Mouse (Mus musculus): ENCODE data around the gene Hsd17b11. TPM values are rescaled to one million over a fixed set of nuclear protein-coding genes. Genes with fewer than 3 reads are reported as not detected.

Hsd17b11 gene
- polyA plus RNA-seq (2014; fragmentation: Nextera tagmentation; extraction: Ambion mirVana): 2.9 and 3.5 TPM in 2 replicates

DNA sequence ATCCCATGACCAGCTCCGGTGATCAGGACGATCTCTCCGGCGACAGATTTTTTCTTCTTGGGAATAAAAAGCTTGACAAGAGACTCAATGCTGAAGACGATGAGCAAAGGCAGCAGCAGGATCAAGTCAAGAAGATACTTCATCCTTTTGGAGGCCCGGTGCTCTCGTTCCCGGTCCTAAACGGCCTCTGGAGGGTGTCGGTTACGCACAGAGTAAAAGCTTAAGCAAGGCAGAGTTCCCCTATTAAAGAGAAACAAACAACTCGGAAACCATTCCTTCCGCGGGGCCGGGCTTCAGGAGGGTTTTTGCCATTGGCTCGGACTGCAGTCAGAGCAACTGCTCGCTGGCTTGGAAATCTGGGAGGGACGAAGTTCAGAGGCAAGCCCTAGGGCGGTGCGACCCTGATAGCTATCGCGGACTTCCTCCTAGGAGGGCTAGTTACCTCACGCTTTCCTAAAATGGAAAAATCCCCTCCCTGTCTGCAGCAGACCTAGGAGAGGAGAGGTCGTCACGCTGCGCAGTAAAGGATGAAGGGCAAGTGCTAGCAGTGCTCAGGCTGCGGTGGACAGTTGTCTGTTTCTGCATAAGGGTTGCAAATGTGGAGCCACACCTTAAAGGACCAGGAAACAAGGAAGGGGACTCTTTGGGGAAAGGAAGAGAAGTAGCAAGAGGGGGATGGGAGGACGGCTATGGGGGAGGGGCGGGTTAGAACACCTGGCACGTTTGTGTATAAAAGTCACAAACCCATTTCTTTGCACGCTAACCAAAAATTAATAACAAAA is at the start of gene Hsd17b11:
Gene Hsd17b11, minus strand, starts transcription at position 323 of the 782 bp plus-strand sequence.
- H3K9me3 ChIP-seq (ENCODE audit: control insufficient read depth, low read length): no peaks in the 10 kb centered on the region
- no peaks in the 10 kb centered on the region for H3K36me3 ChIP-seq (ENCODE audit: control insufficient read depth, insufficient read depth, low read length)
- WGBS: 1% methylated on average over 31 of the region's 31 CpGs
- peak; percentile 86 for ATAC-seq (ENCODE audit: low read depth)
- H3K27ac ChIP-seq (ENCODE audit: low read depth, low read length): no peak within 1 kb of the TSS; the same call in 1 of the 2 replicates
- peaks cover 2% of the 10 kb centered on the region; the same call in 1 of the 2 replicates for H3K4me1 ChIP-seq (ENCODE audit: control insufficient read depth, insufficient read depth, low read length)
- H3K9ac ChIP-seq (replicated peaks; ENCODE audit: low read depth, low read length): peak within 1 kb of the TSS; percentile 39
- peak within 1 kb of the TSS; percentile 58 for H3K4me2 ChIP-seq (ENCODE audit: low read depth, low read length)
- no peaks in the 10 kb centered on the region for H3K27me3 ChIP-seq (ENCODE audit: control insufficient read depth, insufficient read depth, low read length)
- H3K4me3 ChIP-seq (ENCODE audit: low read depth, low read length): peak within 1 kb of the TSS; percentile 37

DNA sequence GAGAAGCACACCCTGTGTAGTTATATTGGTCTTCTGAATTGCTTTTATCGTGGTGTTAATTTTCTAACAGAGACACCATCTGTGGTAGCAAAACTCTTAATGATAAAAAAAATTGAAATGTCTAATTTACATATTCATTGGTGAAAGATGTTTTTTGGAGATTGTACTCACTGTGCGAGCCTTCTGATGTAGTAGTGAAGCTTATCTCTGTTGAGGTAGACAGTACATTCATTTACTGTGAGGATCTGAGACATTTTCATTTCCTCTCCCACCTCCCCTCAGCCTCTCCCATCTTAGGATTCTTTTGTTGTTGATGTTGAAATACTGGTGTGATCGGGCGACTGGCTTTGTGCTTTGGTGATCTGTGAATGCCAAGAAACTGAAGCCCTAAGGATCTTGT is 49.3 kb upstream of the Hsd17b11 start:
- Histone ChIP-seq H3K4me2 (ENCODE audit: low read depth, low read length) (no peak overlapping the region), H3K27me3 (ENCODE audit: control insufficient read depth, insufficient read depth, low read length) (no peaks in the 10 kb centered on the region), H3K9me3 (ENCODE audit: control insufficient read depth, low read length) (no peaks in the 10 kb centered on the region), H3K4me3 (ENCODE audit: low read depth, low read length) (no peak overlapping the region), H3K4me1 (ENCODE audit: control insufficient read depth, insufficient read depth, low read length) (no peaks in the 10 kb centered on the region), H3K27ac (ENCODE audit: low read depth, low read length) (no peak overlapping the region), H3K9ac (replicated peaks; ENCODE audit: low read depth, low read length) (no peak overlapping the region), H3K36me3 (ENCODE audit: control insufficient read depth, insufficient read depth, low read length) (no peaks in the 10 kb centered on the region)
- WGBS: 58% methylated on average over 4 of the region's 4 CpGs
- ATAC-seq (ENCODE audit: low read depth): no peak

DNA sequence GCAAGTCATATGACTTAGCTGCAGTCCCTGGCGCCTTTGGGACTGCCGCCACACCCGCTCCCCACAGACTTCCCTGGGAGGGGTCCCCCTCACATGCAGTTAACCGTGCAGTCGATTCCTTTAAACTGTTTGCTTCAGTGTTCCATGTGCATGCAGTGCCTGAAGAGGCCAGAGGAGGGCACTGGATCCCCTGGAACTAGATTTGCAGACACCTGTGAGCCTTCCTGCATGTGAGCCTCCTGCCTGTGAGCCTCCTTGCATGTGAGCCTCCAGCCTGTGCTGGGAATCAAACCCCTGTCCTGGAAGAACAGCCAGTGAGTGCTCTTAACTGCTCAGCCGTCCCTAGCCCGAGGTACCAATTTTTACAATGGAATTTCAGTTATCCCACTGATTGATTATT is 47.0 kb upstream of the Hsd17b11 start:
- 87% methylated on average over 7 of the region's 7 CpGs for WGBS
- no peaks in the 10 kb centered on the region for H3K27me3 ChIP-seq (ENCODE audit: control insufficient read depth, insufficient read depth, low read length)

DNA sequence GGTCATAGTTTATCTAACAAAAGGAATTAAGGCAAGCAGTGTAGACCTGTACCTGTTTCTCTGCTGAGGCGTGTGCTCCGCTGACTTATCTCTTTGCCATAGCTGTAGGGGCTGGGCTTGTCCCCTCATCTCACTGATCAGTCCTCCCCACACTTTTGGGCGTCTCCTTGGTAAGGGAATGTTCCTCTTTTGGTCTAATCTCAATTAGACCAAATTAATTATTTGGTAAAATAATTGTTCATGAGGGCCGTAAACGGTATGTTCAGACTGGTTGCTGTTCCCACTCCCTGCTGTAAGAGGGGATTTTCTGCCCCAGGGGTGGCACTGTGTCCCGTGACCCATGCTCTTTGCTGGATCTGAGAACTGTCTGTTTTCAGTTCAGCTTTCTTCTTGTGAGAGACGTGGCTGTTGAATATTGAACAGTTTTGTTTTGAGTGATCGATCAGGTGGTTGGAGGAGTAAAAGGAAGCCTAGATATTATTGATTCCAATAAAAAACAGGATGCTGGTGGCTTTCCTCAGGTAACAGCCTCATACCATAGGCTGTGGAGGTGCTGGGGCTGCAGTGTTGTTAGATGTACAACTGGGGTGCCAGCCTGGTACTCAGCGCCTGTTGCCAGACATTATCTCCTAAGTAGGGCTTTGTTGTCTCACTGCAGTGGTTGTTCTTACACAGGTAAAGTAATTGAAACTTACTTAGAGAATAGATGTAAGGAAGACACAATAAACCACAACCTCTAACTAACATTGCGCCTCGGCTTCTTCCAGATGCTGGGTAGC is 41.2 kb upstream of the Hsd17b11 start:
- no peaks in the 10 kb centered on the region for H3K4me1 ChIP-seq (ENCODE audit: control insufficient read depth, insufficient read depth, low read length)
- peaks cover 30% of the 10 kb centered on the region for H3K36me3 ChIP-seq (ENCODE audit: control insufficient read depth, insufficient read depth, low read length)

More for the DNA sequence above, 47.0 kb upstream of the Hsd17b11 start:
- ATAC-seq (ENCODE audit: low read depth): no peak; the same call in 1 of the 2 replicates
- Histone ChIP-seq H3K4me1 (ENCODE audit: control insufficient read depth, insufficient read depth, low read length) (no peaks in the 10 kb centered on the region), H3K4me2 (ENCODE audit: low read depth, low read length) (no peak overlapping the region), H3K4me3 (ENCODE audit: low read depth, low read length) (no peak overlapping the region), H3K9ac (replicated peaks; ENCODE audit: low read depth, low read length) (no peak overlapping the region), H3K36me3 (ENCODE audit: control insufficient read depth, insufficient read depth, low read length) (peaks cover 6% of the 10 kb centered on the region; the same call in 1 of the 2 replicates), H3K9me3 (ENCODE audit: control insufficient read depth, low read length) (no peaks in the 10 kb centered on the region), H3K27ac (ENCODE audit: low read depth, low read length) (no peak overlapping the region)

DNA sequence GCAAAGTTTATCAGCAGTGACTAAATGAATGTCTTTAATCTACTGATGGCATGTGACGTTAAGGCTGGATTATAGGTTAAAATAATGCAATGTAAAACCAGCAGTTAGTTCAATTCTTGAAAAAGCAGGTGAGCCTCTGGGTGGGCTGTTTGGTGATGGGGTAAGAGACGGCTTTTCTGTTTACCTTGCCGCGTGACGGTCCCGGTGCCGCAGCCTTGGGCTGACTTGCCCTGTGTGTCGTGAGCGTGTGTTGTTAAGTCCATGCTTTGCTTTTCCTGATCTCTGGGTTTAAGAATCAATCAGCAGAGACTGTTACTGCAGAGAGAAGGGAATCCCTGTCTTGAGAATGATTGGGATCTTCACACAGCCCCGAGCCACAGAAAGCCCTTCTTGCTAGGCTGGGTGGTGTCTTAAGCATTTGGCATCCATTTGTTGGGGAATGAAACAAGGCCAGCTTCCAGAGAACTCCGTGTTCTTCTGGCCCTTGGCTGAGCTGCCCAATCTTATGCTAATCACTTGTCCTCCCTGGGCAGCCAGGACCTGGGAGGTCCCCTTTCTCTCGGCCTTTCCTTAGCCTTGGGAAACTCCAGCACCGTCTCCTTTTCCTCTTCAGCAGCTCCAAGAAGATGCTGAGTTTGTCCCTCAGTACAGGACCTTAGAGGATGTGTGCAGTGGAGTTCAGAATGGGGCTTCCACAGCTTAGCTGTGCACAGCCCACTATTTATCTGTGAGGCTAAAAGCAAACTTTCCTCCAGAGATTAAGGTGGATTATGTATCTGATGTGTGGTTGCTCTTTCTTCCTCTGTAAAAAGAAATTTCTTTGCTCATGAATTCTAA is 40.4 kb upstream of the Hsd17b11 start:
- Histone ChIP-seq H3K4me2 (ENCODE audit: low read depth, low read length) (no peak overlapping the region), H3K4me1 (ENCODE audit: control insufficient read depth, insufficient read depth, low read length) (no peaks in the 10 kb centered on the region), H3K27me3 (ENCODE audit: control insufficient read depth, insufficient read depth, low read length) (no peaks in the 10 kb centered on the region), H3K9me3 (ENCODE audit: control insufficient read depth, low read length) (no peaks in the 10 kb centered on the region), H3K36me3 (ENCODE audit: control insufficient read depth, insufficient read depth, low read length) (peaks cover 30% of the 10 kb centered on the region), H3K27ac (ENCODE audit: low read depth, low read length) (no peak overlapping the region), H3K9ac (replicated peaks; ENCODE audit: low read depth, low read length) (no peak overlapping the region), H3K4me3 (ENCODE audit: low read depth, low read length) (no peak overlapping the region)
- WGBS: 88% methylated on average over 13 of the region's 13 CpGs
- ATAC-seq (ENCODE audit: low read depth): no peak

More for the DNA sequence above, 41.2 kb upstream of the Hsd17b11 start:
- Histone ChIP-seq H3K9me3 (ENCODE audit: control insufficient read depth, low read length) (no peaks in the 10 kb centered on the region), H3K4me3 (ENCODE audit: low read depth, low read length) (no peak overlapping the region), H3K9ac (replicated peaks; ENCODE audit: low read depth, low read length) (no peak overlapping the region), H3K27me3 (ENCODE audit: control insufficient read depth, insufficient read depth, low read length) (no peaks in the 10 kb centered on the region), H3K27ac (ENCODE audit: low read depth, low read length) (no peak overlapping the region), H3K4me2 (ENCODE audit: low read depth, low read length) (no peak overlapping the region)
- no peak for ATAC-seq (ENCODE audit: low read depth)
- 93% methylated on average over 11 of the region's 11 CpGs for WGBS

DNA sequence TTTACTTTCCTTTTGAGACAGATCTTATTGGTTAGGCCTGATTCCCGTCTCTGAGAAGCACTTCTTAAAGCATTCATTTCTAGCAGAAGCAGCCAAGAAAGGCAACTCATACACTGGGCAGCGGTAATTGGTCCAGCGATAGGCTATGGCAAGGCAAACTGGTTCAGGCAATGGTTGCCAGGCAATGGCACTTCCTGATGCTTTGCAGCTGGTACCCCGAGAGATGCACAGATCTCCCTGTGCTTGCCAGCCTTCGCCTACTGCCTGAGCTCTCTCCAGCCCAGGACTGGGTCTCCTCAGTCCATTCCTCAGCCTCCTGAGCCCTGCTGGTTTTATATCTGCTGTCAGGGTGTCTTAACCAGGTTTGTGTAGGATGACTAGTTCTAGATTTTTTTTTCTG is 38.7 kb upstream of the Hsd17b11 start:
- WGBS: 72% methylated on average over 5 of the region's 5 CpGs
- no peak overlapping the region for H3K27ac ChIP-seq (ENCODE audit: low read depth, low read length)
- ATAC-seq (ENCODE audit: low read depth): no peak

DNA sequence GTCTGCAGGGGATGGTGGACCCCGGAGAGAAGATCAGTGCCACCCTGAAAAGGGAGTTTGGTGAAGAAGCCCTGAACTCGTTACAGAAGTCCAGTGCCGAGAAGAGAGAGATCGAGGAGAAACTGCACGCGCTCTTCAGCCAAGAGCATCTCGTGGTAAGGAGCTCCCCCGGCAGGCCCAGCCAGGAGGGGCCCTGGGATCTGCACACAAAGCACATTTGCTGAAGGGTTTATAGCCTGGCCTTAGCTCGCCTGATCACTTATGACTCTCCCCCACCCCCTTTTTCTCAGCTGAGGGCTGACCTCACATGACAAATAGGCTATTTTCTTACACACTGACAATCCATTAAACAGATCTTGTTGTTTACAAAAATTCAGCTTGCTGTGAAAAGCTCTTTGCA is 37.9 kb upstream of the Hsd17b11 start:
- H3K27me3 ChIP-seq (ENCODE audit: control insufficient read depth, insufficient read depth, low read length): no peaks in the 10 kb centered on the region
- no peak overlapping the region for H3K27ac ChIP-seq (ENCODE audit: low read depth, low read length)
- peaks cover 31% of the 10 kb centered on the region for H3K36me3 ChIP-seq (ENCODE audit: control insufficient read depth, insufficient read depth, low read length)
- no peaks in the 10 kb centered on the region for H3K4me1 ChIP-seq (ENCODE audit: control insufficient read depth, insufficient read depth, low read length)
- H3K4me2 ChIP-seq (ENCODE audit: low read depth, low read length): no peak overlapping the region
- no peaks in the 10 kb centered on the region for H3K9me3 ChIP-seq (ENCODE audit: control insufficient read depth, low read length)
- WGBS: 54% methylated on average over 9 of the region's 9 CpGs
- H3K9ac ChIP-seq (replicated peaks; ENCODE audit: low read depth, low read length): no peak overlapping the region
- H3K4me3 ChIP-seq (ENCODE audit: low read depth, low read length): no peak overlapping the region
- ATAC-seq (ENCODE audit: low read depth): peak; percentile 77; the same call in 1 of the 2 replicates

More for the DNA sequence above, 38.7 kb upstream of the Hsd17b11 start:
- Histone ChIP-seq H3K9me3 (ENCODE audit: control insufficient read depth, low read length) (no peaks in the 10 kb centered on the region), H3K27me3 (ENCODE audit: control insufficient read depth, insufficient read depth, low read length) (no peaks in the 10 kb centered on the region), H3K4me2 (ENCODE audit: low read depth, low read length) (no peak overlapping the region), H3K4me1 (ENCODE audit: control insufficient read depth, insufficient read depth, low read length) (no peaks in the 10 kb centered on the region), H3K9ac (replicated peaks; ENCODE audit: low read depth, low read length) (no peak overlapping the region), H3K36me3 (ENCODE audit: control insufficient read depth, insufficient read depth, low read length) (peaks cover 34% of the 10 kb centered on the region), H3K4me3 (ENCODE audit: low read depth, low read length) (no peak overlapping the region)

DNA sequence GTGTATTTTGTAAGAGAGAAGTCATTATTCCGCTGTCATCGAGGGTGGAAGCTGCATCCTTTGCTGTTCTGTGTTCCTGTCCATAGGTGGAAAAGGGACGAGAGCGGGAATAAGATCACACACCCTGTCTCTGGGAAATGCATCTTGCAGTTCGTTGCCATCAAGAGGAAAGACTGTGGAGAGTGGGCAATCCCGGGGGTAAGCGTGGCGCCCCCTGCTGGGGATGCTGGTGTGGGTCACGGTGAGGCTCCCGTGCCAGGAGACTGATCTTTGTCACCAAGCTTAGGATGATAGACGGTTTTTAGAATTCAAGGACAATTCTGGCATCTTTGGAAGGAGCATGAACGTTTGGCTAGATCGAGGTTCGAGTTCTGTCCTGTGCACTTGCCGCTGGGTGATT is 36.3 kb upstream of the Hsd17b11 start:
- H3K9me3 ChIP-seq (ENCODE audit: control insufficient read depth, low read length): no peaks in the 10 kb centered on the region
- H3K27me3 ChIP-seq (ENCODE audit: control insufficient read depth, insufficient read depth, low read length): no peaks in the 10 kb centered on the region
- 72% methylated on average over 15 of the region's 15 CpGs for WGBS
- H3K4me2 ChIP-seq (ENCODE audit: low read depth, low read length): no peak overlapping the region
- H3K4me1 ChIP-seq (ENCODE audit: control insufficient read depth, insufficient read depth, low read length): no peaks in the 10 kb centered on the region
- no peak overlapping the region for H3K4me3 ChIP-seq (ENCODE audit: low read depth, low read length)
- no peak overlapping the region for H3K27ac ChIP-seq (ENCODE audit: low read depth, low read length)
- ATAC-seq (ENCODE audit: low read depth): no peak
- H3K9ac ChIP-seq (replicated peaks; ENCODE audit: low read depth, low read length): no peak overlapping the region
- H3K36me3 ChIP-seq (ENCODE audit: control insufficient read depth, insufficient read depth, low read length): peaks cover 22% of the 10 kb centered on the region

Measured in neural tube, embryonic 14.5 days (tissue).